Mouse (Mus musculus): Measurements from ENCODE around the gene Thtpa. TPM values are rescaled to one million over a fixed set of nuclear protein-coding genes. Genes with fewer than 3 reads are reported as not detected.
A peak's percentile ranks its signal among the peaks of the same experiment; 100 is the strongest.

Gene Thtpa
- polyA plus RNA-seq, 1 experiment from 2014 or later: 19.9 TPM

DNA sequence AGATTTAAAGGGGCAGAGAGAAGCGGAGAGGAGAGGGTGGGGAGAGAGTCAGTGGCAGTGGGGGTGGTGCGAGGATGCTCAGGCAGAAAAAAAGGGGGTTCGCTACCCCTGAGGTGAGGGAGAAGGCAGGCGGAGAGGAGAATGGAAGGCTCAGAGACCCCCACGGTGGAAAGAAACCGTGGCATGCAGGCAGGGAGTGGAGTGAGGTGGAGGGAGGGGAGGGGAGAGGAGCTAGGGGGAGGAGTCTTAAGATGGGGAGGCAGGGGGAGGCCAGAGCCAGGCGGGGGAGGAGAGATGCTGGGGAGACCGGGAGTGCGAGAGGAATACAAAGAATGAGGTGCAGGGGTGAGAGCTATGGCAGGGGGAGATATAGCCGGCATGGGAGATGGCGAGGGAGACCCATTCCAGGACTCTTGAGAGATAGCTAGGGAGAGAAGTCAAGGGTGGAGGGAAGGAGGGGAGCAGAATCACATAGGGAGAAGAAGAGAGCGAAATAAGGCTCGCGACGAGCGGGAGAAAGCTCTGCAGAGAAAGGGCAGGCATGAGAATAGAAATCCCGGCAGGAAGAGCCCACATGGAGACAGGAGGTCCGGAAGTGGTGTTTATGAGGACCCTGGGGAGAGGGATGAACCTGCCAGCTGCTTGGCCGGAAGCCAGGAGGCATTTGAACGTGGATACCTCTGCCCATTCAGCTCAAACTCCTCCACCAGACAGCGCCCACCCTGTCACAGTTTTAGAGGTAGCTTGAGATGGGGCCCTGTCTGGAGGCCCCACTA lies 22.0 kb downstream of the Thtpa start, which contains the start of gene Jph4:
Gene Jph4 (minus strand): TSS at position 511 of the 776 bp plus-strand sequence.
- Histone ChIP-seq H3K9ac (ENCODE audit: low read length) (no peak within 1 kb of the TSS), H3K27ac (ENCODE audit: low read length) (no peak within 1 kb of the TSS), H3K4me1 (ENCODE audit: control insufficient read depth, insufficient read depth, low read length) (peaks cover 17% of the 10 kb centered on the region), H3K4me2 (ENCODE audit: low read depth, low read length) (peak within 1 kb of the TSS; percentile 100), H3K4me3 (replicated peaks; ENCODE audit: low read length) (peak within 1 kb of the TSS; percentile 68), H3K27me3 (ENCODE audit: control insufficient read depth, insufficient read depth, low read length) (peaks cover 30% of the 10 kb centered on the region), H3K9me3 (replicated peaks; ENCODE audit: control insufficient read depth, low read length) (no peaks in the 10 kb centered on the region), H3K36me3 (ENCODE audit: control insufficient read depth, insufficient read depth, low read length) (no peaks in the 10 kb centered on the region)
- ATAC-seq (ENCODE audit: insufficient read depth, low FRiP score): no peak
- WGBS: 7% methylated on average over 21 of the region's 21 CpGs

DNA sequence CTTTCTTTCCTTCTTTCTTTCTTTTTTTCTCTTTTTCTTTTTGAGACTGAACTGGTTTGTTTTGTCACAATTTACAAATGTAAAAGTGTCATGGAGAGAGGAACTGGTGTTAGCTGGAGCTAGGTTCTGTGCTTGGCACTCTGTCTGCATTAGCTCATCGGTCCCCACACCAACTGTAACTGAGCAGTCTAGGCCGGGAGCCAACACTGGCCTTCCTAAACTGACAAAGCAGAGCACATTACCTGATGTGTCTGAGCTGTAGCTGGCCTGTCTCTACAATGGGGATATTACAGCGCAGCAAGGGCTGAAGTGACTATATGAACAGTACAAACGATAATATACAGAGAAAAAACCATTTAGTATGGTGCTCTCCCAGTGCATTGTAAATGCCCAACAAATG lies 24.3 kb downstream of the Thtpa start:
- no peak overlapping the region for H3K9ac ChIP-seq (ENCODE audit: low read length)
- H3K36me3 ChIP-seq (ENCODE audit: control insufficient read depth, insufficient read depth, low read length): no peaks in the 10 kb centered on the region
- H3K9me3 ChIP-seq (replicated peaks; ENCODE audit: control insufficient read depth, low read length): no peaks in the 10 kb centered on the region
- H3K4me3 ChIP-seq (replicated peaks; ENCODE audit: low read length): no peak overlapping the region
- no peak overlapping the region for H3K27ac ChIP-seq (ENCODE audit: low read length)
- H3K4me1 ChIP-seq (ENCODE audit: control insufficient read depth, insufficient read depth, low read length): peaks cover 14% of the 10 kb centered on the region
- 73% methylated on average over 4 of the region's 4 CpGs for WGBS
- H3K4me2 ChIP-seq (ENCODE audit: low read depth, low read length): no peak overlapping the region
- peaks cover 21% of the 10 kb centered on the region for H3K27me3 ChIP-seq (ENCODE audit: control insufficient read depth, insufficient read depth, low read length)
- no peak for ATAC-seq (ENCODE audit: insufficient read depth, low FRiP score)

DNA sequence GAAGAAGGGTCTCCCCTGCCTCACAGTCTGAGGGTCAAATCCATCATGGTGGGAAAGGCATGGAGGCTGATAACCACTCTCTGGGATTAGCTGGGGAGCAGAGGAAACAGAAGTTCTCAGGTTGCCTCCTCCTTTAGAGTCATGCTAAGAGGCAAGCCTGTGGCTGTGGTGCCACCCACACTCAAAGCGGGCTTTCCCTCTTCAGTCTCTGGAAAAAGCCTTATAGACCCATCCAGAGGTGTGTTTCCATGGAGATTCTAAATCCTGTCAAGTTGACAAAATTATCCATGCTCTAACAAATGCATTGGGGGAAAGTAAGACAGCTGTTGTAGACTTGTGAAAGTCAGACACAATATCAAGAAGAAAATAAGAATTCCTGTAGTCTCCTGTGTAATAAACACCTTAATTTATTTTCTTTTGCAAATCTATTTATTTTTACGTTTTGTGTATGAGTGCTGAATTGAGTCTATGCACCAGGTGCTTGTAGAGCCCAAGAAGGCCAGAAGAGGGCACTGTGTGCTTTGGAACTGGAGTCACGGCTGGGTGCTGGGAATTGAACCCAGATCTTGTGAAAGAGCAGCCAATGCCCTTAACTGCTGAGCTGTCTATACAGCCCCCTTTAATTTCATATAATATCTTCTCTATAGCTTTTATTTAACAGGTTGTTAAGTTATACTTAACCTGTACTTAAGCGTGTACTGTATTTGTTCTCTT lies 25.0 kb downstream of the Thtpa start:
- Histone ChIP-seq H3K4me3 (replicated peaks; ENCODE audit: low read length) (no peak overlapping the region), H3K9ac (ENCODE audit: low read length) (no peak overlapping the region), H3K27me3 (ENCODE audit: control insufficient read depth, insufficient read depth, low read length) (peaks cover 15% of the 10 kb centered on the region), H3K4me1 (ENCODE audit: control insufficient read depth, insufficient read depth, low read length) (peaks cover 6% of the 10 kb centered on the region), H3K27ac (ENCODE audit: low read length) (no peak overlapping the region), H3K36me3 (ENCODE audit: control insufficient read depth, insufficient read depth, low read length) (no peaks in the 10 kb centered on the region), H3K9me3 (replicated peaks; ENCODE audit: control insufficient read depth, low read length) (no peaks in the 10 kb centered on the region), H3K4me2 (ENCODE audit: low read depth, low read length) (no peak overlapping the region)
- 75% methylated on average over 4 of the region's 4 CpGs for whole genome bisulfite sequencing
- no peak for ATAC-seq (ENCODE audit: insufficient read depth, low FRiP score)

DNA sequence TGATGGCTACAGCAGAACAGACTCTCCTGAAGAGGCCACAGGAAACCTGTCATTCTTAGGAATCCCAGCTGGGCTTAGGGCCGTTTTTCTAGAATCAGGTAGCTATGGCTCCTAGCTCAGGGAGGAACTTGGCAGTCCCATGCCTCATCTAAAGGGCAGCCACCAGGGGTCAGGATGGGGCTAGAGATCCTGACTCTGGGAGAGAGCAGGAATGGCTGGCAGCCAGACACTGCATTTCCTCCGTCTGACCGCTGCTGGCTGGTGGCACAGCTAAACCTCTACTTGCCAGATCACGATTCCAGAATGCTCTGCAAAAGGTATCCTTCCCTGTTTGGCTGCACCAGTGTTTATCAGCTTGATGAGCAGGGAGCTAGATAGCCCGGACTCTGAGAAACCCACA lies 27.4 kb downstream of the Thtpa start:
- 5% methylated on average over 5 of the region's 5 CpGs for WGBS
- Histone ChIP-seq H3K9ac (ENCODE audit: low read length) (no peak overlapping the region; the same call in 1 of the 2 replicates), H3K36me3 (ENCODE audit: control insufficient read depth, insufficient read depth, low read length) (no peaks in the 10 kb centered on the region), H3K27ac (ENCODE audit: low read length) (no peak overlapping the region), H3K4me2 (ENCODE audit: low read depth, low read length) (peak overlapping the region; percentile 39), H3K4me3 (replicated peaks; ENCODE audit: low read length) (no peak overlapping the region; the same call in 1 of the 2 replicates), H3K27me3 (ENCODE audit: control insufficient read depth, insufficient read depth, low read length) (no peaks in the 10 kb centered on the region; the same call in 1 of the 2 replicates), H3K9me3 (replicated peaks; ENCODE audit: control insufficient read depth, low read length) (no peaks in the 10 kb centered on the region), H3K4me1 (ENCODE audit: control insufficient read depth, insufficient read depth, low read length) (no peaks in the 10 kb centered on the region; the same call in 1 of the 2 replicates)
- peak; percentile 87; the same call in 1 of the 2 replicates for ATAC-seq (ENCODE audit: insufficient read depth, low FRiP score)

DNA sequence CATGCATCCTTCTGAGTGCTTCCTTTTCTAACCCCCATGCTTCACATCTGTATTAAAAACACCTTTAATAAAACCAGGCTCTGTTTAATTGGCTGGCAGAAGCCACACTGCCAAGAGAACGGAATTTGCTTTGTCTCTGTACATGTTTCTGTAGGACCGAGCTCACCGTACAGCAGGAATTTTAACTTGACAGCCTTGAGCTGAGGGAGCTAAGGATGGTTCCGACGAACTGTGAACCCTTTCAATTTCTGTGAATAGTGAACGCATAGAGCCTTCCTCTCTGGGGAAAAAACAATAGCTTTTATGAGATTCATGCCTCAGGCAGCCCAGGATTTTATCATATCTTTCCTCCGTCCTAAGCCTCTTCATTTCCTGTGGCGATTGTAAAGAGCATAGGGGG lies 27.8 kb downstream of the Thtpa start:
- H3K9ac ChIP-seq (ENCODE audit: low read length): peak overlapping the region; percentile 41
- H3K9me3 ChIP-seq (replicated peaks; ENCODE audit: control insufficient read depth, low read length): no peaks in the 10 kb centered on the region
- 30% methylated on average over 8 of the region's 8 CpGs for WGBS
- no peak overlapping the region; the same call in 1 of the 2 replicates for H3K4me3 ChIP-seq (replicated peaks; ENCODE audit: low read length)
- no peaks in the 10 kb centered on the region for H3K36me3 ChIP-seq (ENCODE audit: control insufficient read depth, insufficient read depth, low read length)
- no peak for ATAC-seq (ENCODE audit: insufficient read depth, low FRiP score)
- H3K4me1 ChIP-seq (ENCODE audit: control insufficient read depth, insufficient read depth, low read length): no peaks in the 10 kb centered on the region; the same call in 1 of the 2 replicates
- H3K27ac ChIP-seq (ENCODE audit: low read length): no peak overlapping the region
- peak overlapping the region; percentile 39 for H3K4me2 ChIP-seq (ENCODE audit: low read depth, low read length)
- H3K27me3 ChIP-seq (ENCODE audit: control insufficient read depth, insufficient read depth, low read length): no peaks in the 10 kb centered on the region; the same call in 1 of the 2 replicates

DNA sequence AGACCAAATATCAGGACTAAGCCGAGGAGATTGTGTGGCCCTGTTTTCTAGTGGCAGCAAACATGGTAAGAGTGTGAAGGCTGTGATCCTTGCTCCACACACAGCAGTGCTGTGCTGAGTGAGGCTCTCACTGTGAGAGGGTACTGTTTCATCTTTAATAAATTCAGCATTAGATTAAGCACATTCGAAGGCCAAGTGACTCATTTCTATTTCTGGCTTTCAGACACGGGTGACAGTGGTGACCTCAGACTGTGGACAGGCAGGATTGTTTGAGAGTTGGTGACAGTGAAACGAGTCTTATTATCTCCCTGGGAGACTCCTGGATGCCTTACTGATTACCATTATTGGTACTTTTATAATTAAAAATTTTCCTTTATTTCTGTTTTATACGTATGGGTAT lies 31.1 kb downstream of the Thtpa start:
- no peaks in the 10 kb centered on the region; the same call in 1 of the 2 replicates for H3K4me1 ChIP-seq (ENCODE audit: control insufficient read depth, insufficient read depth, low read length)
- H3K9me3 ChIP-seq (replicated peaks; ENCODE audit: control insufficient read depth, low read length): no peaks in the 10 kb centered on the region
- H3K4me3 ChIP-seq (replicated peaks; ENCODE audit: low read length): no peak overlapping the region
- no peak overlapping the region for H3K4me2 ChIP-seq (ENCODE audit: low read depth, low read length)
- 76% methylated on average over 5 of the region's 5 CpGs for WGBS
- ATAC-seq (ENCODE audit: insufficient read depth, low FRiP score): no peak
- H3K9ac ChIP-seq (ENCODE audit: low read length): no peak overlapping the region
- no peaks in the 10 kb centered on the region for H3K36me3 ChIP-seq (ENCODE audit: control insufficient read depth, insufficient read depth, low read length)
- no peak overlapping the region for H3K27ac ChIP-seq (ENCODE audit: low read length)
- H3K27me3 ChIP-seq (ENCODE audit: control insufficient read depth, insufficient read depth, low read length): no peaks in the 10 kb centered on the region; the same call in 1 of the 2 replicates

DNA sequence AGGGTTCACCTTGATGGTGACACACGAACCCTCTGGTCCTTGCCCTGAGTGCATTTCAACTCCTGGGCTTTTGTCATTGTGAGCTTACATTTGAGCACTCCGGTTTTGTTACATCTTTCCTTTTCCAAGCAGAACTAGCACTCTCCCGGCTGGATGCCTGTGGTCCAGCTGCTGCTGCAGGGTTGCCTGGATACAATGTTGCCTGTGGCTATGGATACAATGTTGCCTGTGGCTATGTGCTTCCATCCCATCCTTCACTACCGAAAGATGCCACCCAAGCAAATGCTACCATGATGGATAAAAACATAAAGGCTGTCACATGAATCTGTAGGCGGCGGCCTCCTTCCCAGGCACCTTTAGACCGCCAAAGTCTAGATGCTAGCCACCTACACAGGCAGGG lies 31.9 kb downstream of the Thtpa start:
- H3K9me3 ChIP-seq (replicated peaks; ENCODE audit: control insufficient read depth, low read length): no peaks in the 10 kb centered on the region
- ATAC-seq (ENCODE audit: insufficient read depth, low FRiP score): no peak
- H3K27ac ChIP-seq (ENCODE audit: low read length): no peak overlapping the region
- H3K4me3 ChIP-seq (replicated peaks; ENCODE audit: low read length): no peak overlapping the region
- H3K27me3 ChIP-seq (ENCODE audit: control insufficient read depth, insufficient read depth, low read length): no peaks in the 10 kb centered on the region
- H3K36me3 ChIP-seq (ENCODE audit: control insufficient read depth, insufficient read depth, low read length): no peaks in the 10 kb centered on the region
- no peak overlapping the region for H3K9ac ChIP-seq (ENCODE audit: low read length)
- 79% methylated on average over 7 of the region's 7 CpGs for WGBS
- no peak overlapping the region for H3K4me2 ChIP-seq (ENCODE audit: low read depth, low read length)
- H3K4me1 ChIP-seq (ENCODE audit: control insufficient read depth, insufficient read depth, low read length): no peaks in the 10 kb centered on the region; the same call in 1 of the 2 replicates

DNA sequence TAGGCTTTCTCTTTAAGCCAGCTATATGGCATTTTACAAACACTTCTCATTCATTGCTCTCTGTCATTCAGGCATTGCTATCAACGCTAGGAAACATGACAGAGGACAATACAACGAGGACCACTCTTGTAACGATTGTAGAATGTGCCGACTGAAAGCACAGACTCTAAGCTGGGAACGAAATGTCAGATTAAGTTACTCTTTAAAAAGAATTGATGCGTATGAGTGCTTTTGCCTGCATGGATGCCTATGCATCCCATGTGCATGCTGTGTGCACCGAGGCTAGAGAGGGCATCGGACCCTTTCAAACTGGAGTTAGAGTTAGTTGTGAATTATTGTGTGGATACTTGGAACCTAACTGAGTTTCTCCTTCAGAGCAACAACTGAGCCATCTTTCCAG lies 41.1 kb downstream of the Thtpa start:
- no peak overlapping the region for H3K4me2 ChIP-seq (ENCODE audit: low read depth, low read length)
- WGBS: 73% methylated on average over 8 of the region's 8 CpGs
- 0 out of 2 replicates have a peak, but pooled peaks cover 2% of the 10 kb centered on the region for H3K4me1 ChIP-seq (ENCODE audit: control insufficient read depth, insufficient read depth, low read length)
- H3K36me3 ChIP-seq (ENCODE audit: control insufficient read depth, insufficient read depth, low read length): no peaks in the 10 kb centered on the region
- no peak overlapping the region for H3K9ac ChIP-seq (ENCODE audit: low read length)
- no peaks in the 10 kb centered on the region for H3K9me3 ChIP-seq (replicated peaks; ENCODE audit: control insufficient read depth, low read length)
- no peak overlapping the region for H3K4me3 ChIP-seq (replicated peaks; ENCODE audit: low read length)
- H3K27ac ChIP-seq (ENCODE audit: low read length): no peak overlapping the region
- H3K27me3 ChIP-seq (ENCODE audit: control insufficient read depth, insufficient read depth, low read length): no peaks in the 10 kb centered on the region
- ATAC-seq (ENCODE audit: insufficient read depth, low FRiP score): no peak

DNA sequence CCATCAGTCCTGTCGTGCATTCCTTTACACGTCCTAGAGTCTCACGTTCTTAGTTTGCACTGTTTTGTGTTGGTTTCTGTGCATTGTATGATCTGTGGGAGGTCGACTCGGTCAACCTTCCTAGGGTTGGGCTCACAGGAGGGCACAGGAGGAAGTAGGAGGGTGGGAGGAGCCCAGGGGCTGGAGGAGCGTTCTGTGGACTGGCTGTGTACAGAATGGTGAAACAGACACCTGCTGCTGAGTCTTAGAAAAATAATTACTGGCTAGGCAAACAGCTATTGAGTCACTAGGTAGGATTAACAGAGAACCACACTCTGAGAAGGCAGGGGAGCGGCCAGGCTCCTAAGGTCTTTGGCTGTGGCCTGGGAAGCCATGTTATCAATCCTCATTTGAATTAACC lies 44.7 kb downstream of the Thtpa start:
- 0 out of 2 replicates have a peak, but pooled peaks cover 2% of the 10 kb centered on the region for H3K4me1 ChIP-seq (ENCODE audit: control insufficient read depth, insufficient read depth, low read length)
- H3K4me3 ChIP-seq (replicated peaks; ENCODE audit: low read length): no peak overlapping the region
- H3K27ac ChIP-seq (ENCODE audit: low read length): peak overlapping the region; percentile 74; the same call in 1 of the 2 replicates
- H3K4me2 ChIP-seq (ENCODE audit: low read depth, low read length): no peak overlapping the region
- H3K9me3 ChIP-seq (replicated peaks; ENCODE audit: control insufficient read depth, low read length): no peaks in the 10 kb centered on the region
- H3K9ac ChIP-seq (ENCODE audit: low read length): no peak overlapping the region; the same call in 1 of the 2 replicates
- WGBS: 34% methylated on average over 7 of the region's 7 CpGs
- ATAC-seq (ENCODE audit: insufficient read depth, low FRiP score): peak; percentile 86; the same call in 1 of the 2 replicates
- no peaks in the 10 kb centered on the region for H3K36me3 ChIP-seq (ENCODE audit: control insufficient read depth, insufficient read depth, low read length)
- H3K27me3 ChIP-seq (ENCODE audit: control insufficient read depth, insufficient read depth, low read length): no peaks in the 10 kb centered on the region
